Mouse (Mus musculus): ENCODE results near the gene Gli1.
A peak's percentile ranks its signal among the peaks of the same experiment; 100 is the strongest.

The Gli1 gene

DNA sequence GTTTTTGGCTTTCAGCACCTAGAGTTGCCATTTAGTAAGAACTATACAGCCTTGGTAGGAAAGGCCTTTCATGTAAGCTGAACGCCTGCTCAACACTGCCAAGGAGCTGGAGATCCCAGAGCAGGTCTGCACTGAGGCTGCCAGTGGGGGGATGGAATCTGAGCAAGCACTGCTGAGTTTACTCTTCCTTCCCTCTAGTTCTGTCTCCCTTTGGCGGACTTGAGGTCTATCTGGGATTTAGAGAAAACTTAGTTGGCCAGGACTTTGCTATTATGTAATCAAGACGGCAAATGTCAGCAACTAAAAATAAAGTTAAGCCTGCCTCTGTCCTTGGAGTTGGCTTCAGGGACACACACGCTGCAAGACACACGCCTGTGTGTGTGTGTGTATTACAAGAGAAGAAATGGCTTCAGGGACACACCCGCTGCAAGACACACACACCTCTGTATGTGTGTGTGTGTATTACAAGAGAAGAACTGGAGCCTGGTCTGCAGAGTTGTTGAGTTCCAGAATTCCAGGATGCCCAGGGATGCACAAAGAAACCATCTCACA is 48.7 kb downstream of the Gli1 start:
- DNase-seq (ENCODE audit: low read depth, low spot score), result peak; percentile 42

DNA sequence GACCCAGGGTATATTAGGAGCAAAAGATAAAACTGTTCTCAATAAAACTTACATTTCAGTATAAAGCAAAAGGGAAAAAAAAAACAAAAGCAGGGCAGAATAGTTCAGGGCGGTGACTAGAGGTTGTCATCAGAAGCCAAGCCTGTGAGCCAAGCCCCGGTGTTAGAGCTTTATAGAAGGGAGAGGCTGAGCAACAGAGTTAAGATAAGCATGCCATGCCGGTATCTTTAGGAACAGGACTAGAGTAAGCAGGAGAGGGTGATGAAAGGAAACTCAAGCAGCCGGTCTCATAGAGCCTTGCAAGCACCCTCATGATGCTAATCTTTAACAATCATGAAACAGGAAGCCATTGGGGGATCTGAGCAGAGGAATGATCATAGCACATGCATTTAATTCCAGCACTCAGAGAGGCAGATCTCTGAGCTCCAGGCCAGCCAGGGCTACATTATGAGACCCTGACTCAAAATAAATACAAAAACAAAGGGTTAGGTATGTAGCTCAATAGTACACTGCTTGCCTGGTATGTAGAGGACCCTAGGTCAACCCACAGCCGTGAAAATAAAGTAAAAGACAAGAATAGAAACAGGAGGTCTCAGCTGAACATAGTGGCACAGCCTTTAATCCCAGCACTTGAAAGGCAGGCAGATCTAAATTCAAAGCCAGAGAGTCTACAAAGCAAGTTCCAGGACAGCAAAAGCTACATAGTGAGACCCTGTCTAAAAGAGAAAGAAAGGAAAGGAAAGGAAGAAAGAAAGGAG is 49.7 kb downstream of the Gli1 start:
- no peak for DNase-seq (ENCODE audit: low read depth, low spot score)

GRCm38 (mm10) chr10:127290930-127291880 is 50.6 kb downstream of the Gli1 start:
- DNase-seq (ENCODE audit: low read depth, low spot score), result peak; percentile 21

DNA sequence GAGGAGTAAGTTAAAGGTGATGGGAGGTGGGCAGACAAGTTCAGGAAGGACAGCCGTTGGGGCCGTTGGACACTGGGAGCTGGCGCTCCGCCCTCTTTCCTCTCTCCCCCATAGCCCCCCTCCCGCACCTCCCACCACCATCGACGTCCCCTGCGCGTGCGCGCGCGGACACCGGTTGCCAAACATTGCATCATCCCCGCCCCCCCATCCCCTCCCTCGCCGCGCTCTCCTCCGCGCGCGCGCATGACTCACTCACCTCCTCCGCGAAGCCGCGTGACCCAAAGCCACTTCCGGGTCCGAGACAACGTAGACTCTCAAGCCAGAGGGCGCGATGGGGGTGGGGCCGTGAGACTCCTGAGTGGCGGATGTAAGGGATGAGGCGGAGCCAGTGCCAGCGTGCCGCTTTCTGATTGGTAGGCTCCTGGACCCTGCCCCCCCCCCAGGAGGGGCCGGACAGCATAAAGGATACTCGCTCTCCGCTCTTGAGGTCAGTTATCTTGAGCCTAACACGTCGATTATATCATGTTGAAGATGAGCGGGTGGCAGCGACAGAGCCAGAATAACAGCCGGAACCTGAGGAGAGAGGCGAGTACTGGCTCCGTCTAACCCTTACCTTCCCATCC is 51.4 kb downstream of the Gli1 start:
- peak; percentile 99 for DNase-seq (ENCODE audit: low read depth, low spot score)

DNA sequence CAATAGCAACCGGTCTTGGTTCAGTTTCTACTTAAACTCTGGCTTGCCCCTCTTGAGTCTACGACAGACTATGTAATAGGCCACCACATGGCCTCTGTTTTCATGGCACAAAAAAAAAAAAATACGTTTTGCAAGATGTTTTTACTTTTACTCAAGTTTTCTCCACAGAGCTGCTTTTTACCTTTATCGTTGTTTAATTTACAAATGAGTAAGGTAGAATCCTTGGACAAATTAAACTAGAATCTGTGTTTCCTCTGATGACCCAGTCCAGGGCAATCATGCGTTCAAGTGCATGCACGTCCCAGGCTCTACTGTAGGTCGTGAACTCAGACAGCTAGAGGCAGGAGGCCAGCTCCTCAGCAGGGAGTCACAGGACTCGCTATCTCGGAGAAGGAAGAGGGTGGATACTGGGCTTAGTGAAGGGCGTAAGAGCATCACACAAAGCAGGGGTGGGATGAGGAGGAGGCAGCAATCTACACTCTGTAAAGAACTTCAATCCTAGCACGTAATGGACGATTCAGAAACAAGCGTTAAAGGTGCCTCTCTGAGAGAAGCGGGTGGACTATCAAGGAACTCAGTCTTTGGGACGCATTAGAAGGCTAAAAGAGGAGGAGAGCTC is 52.1 kb downstream of the Gli1 start:
- DNase-seq (ENCODE audit: low read depth, low spot score), result peak; percentile 52

DNA sequence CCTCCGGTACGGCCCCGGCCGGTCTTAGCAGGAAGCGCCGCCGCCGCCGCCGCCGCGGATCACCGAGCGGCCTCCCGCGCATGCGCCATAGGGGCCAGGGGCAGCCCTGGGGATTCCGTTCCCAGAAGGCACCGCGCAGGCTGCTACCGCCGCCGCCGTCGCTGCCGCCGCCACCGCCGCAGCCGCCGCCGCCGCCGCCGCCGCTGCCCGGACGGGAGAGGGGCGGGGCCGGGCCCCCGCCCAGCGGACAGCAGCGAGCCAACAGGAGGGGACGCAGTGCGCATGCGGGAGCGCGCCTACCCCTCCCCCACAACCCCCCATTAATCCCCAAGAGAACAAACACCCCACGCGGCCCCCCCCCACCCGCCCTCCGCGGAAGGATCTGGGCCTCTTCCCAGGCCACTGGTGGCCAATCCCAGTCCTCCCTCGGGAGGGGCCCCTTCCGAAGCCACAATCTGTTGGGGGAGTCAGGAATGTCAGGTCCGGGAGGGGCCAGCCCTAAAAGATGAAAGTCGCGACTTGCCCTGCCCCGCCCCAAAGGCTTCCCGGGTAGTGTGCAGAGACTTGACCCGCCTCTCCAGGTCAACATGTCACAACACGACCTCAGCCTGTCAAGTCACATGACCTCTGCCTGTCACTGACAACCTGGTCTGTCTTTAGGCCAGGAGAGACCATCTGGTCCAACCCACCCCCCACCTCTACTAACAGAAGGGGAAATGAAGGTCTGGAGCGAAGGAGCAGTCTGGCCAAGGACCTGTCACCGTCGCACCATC is 52.8 kb downstream of the Gli1 start, which contains the start of gene Mbd6:
Gene Mbd6, minus strand, starts transcription at position 219 of the 773 bp plus-strand sequence.
- peak; percentile 69 for DNase-seq (ENCODE audit: low read depth, low spot score)

GRCm38 (mm10) chr10:127288328-127288799 is 53.4 kb downstream of the Gli1 start:
- DNase-seq (ENCODE audit: low read depth, low spot score), result no peak

GRCm38 (mm10) chr10:127287936-127288293 is 53.9 kb downstream of the Gli1 start:
- no peak for DNase-seq (ENCODE audit: low read depth, low spot score)

- no peak for DNase-seq (ENCODE audit: low read depth, low spot score)
Measured at GRCm38 (mm10) chr10:127287271-127287935, 54.4 kb downstream of the Gli1 start.

- no peak for DNase-seq (ENCODE audit: low read depth, low spot score)
Measured at GRCm38 (mm10) chr10:127286730-127287129, 55.0 kb downstream of the Gli1 start.

GRCm38 (mm10) chr10:127286194-127286593 is 55.6 kb downstream of the Gli1 start:
- DNase-seq (ENCODE audit: low read depth, low spot score), result no peak

DNA sequence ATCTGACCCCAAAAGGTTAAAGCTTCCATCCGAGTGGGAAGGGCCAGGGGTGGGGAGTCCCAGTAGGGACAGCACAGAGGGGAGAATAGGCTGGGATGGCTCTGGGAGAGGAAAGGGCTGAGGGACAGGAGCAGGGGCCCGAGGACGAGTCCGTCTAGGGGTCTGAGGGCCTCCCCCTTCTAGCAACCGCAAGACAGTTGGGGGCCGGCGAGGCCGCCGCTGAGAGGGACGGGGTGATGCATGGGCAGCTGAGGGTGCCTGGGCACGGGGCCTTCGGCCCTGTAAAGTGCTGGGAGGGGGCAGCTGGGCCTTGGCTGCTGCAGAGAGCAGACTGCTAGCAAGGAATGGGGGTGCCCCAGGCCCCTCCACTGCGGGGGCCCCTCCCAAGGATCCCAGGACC is 56.1 kb downstream of the Gli1 start:
- no peak for DNase-seq (ENCODE audit: low read depth, low spot score)

- no peak for DNase-seq (ENCODE audit: low read depth, low spot score)
Measured at GRCm38 (mm10) chr10:127284724-127285500, 56.9 kb downstream of the Gli1 start.

DNA sequence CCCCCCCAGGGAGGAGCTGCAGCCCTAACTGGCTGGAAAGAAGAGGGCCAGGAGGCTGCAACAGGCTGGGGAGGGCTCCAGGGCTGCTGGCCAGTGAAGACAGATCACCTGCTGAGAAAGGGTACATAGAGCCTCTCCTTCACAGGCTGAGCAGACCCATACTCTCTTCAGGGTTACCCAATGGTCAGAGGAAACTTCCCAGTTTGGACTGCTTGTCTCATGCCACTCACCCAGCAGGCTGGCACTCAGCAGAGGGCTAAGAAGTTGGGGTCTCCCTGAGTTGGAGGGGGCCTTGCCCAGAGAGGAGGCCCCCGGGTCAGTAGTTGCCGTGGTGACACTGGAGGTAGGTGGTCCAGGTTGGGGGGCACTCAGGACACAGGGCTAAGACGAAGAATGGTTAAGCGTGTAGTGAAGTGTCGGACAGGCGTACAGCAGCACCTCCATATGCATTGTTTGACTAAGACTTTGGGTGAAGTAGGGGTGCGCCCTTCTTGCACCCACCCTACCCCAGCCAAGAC is 57.6 kb downstream of the Gli1 start:
- no peak for DNase-seq (ENCODE audit: low read depth, low spot score)

- no peak for DNase-seq (ENCODE audit: low read depth, low spot score)
Measured at GRCm38 (mm10) chr10:127282620-127283215, 59.1 kb downstream of the Gli1 start.

DNA sequence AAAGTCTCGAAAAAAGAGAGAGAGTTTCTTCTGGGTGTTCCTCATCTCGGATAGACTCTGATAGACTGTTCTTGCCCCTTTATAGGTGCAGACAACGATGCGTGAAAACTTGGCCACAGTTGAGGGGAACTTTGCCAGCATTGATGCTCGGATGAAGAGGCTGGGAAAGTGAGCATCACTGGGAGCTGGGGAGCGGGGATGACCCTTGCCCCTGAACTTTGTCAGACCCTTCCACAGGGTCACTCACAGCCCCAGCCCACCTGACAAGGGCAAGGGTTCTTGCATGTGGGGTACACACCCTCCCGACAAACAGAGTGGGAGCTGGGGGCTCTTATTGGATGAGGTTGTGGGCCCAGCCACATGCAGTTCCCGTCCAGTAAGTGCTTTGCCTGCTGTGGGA is 60.5 kb downstream of the Gli1 start:
- no peak for DNase-seq (ENCODE audit: low read depth, low spot score)
